Mouse (Mus musculus): ENCODE data around the gene Zfp985. TPM values are rescaled to one million over a fixed set of nuclear protein-coding genes. Genes with fewer than 3 reads are reported as not detected.
"Not testable (repeated sequence)": the region's sequence is repeated elsewhere in the genome, so short reads cannot be mapped to it uniquely, and the experiment has no call there.

Zfp985 gene
- not detected for total RNA-seq (2021)
- long read RNA-seq, experiment 1, result 0 reads
- long read RNA-seq, experiment 2, result 0 reads

DNA sequence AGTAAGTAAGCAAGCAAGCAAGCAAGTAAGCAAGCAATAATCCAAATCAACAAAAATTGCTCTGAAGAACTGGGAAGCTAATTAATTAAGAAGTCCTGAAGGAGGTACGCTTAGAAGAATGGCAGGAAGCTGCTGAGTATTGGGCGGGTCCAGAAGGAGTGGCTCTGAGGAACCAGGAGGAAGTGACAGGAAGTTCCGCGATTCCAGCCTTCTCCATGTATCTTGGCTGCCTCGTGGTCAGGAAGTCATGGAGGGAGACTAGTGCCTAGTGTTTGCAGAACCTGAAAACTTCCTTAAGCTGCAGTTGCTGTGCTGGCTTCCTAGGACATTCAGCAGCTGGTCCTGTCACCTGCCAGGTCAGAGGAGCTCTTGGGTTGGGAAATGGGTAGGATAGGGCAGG lies at the start of gene Zfp985:
TSS of gene Zfp985 (plus strand) at position 207 of the 400 bp plus-strand sequence.
- not testable (repeated sequence) for DNase-seq

DNA sequence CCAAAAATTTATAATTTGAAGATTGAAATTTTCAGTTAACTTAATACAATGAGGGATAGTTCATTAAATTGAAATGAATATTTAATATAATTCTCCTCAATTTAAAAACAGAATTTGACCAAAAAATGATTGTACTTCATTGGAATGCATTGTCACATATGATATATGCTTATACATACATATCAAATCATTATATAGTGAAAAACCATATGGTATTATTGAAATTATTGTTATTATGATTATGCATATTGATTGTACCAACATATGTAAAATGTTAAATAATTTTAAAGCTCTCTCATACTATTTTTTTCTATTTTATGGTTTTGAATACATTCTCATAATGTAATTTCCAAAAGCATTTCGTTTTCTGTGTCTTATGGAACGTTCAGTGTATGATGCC lies 43.9 kb upstream of the Zfp985 start:
- no peak for DNase-seq

DNA sequence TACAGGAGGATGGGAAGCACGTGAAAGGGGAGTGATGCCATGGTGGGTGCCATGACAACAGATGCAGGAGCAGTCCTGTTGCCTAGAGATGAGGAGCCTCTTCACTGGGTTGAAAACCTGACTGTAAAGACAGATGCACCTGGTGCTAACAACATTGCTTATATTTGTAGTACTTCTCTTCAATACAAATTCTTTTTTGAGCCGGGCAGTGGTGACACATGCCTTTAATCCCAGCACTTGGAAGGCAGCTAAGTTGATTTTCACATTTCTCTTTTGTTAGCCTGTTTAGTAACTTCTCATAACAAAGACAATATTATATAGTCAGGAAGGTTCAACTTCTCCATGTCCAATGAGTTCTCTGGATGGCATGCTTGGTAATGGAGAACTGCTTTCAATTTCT lies 34.1 kb upstream of the Zfp985 start:
- DNase-seq, result no peak

DNA sequence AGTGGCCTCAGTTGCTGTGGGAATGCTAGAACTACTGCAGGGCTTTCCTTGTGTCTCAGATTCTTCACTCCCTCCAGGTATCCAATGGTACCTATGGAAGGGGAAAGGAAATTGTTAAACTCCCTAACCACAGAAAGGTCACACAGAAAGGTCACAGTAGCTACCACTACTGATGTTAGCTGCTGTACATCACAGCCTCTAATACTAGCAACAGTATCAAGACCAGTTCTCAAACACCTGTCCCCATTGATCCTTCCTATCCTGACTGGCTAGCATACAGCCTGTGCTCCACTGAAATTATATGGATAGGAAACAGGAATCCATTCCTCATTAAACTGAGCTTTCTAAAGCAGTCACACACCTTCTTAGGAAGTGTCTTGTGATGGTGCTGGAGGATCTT lies 33.0 kb upstream of the Zfp985 start:
- no peak for DNase-seq

DNA sequence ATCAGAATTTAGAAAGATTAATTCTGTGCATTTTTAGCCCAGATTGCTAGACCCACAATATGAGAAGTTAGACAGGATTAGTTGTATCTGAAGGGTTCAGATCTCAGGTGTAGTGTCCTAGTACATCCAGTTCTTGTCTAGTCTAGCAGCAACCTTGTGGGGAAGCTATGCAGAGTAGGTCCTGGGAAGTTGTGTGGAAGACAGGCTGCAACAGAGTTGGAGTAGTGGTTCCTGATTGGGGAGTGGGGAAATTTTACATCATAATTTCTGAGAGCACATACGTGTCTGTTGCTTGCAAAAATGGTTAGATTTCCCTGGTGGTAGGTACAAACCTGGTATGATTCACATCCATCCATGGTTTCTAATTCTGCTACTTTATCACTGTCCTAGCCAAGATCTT lies 28.0 kb upstream of the Zfp985 start:
- DNase-seq, result no peak

DNA sequence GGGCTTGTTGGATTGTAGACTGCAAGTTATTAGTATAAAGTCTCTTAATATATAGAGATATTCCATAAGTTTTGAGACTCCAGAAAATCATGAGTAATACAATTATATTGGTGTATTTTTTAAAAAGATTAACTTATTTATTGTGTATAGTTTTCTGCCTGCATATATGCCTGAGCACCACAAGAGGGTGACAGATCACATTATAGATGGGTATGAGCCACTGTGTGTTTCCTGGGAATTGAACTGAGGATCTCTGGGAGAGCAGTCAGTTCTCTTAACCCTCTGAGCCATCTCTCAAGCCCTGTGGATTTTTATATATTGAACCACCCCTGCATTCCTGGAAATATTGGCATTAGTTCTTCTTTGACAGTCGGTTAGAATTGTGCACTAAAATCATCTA lies 22.7 kb upstream of the Zfp985 start:
- DNase-seq, result no peak

DNA sequence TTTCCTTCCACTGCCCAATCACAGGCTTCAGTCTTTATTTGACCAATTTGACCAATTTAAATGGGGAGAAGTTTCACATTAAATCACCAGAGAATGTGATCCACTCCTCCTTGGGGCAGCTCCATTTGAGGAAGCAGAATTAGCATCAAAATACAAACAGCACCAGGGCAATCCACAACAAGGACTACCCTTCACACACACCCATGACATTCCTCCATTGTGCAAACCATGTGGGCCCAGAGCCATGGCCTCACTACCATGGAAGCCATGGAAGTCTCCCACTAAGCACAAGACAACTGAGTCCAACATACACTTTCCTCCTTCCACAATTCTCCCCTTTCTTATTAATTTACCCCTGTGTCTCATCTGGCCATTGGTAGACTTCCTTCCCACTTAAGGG lies 17.2 kb upstream of the Zfp985 start:
- DNase-seq, result not testable (repeated sequence)

DNA sequence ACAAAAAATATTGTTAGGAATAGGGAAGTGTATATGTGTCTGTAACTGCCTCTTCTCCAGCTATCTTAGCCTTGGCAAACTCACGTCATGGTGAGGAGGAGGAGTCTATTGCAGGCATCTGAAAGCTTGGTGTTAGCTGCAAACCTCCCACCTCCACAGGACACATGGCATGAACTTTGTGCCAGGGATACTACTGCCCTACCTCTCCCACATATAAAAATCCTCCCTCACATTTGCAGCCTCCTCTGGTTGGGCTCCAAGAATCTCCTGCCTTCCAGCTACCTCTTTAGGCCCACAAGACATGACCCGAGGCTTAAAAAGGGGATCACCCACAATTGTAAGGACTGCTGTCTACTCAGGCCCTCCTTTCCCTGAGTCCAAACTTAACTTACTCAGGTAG lies 15.4 kb upstream of the Zfp985 start:
- no peak for DNase-seq

DNA sequence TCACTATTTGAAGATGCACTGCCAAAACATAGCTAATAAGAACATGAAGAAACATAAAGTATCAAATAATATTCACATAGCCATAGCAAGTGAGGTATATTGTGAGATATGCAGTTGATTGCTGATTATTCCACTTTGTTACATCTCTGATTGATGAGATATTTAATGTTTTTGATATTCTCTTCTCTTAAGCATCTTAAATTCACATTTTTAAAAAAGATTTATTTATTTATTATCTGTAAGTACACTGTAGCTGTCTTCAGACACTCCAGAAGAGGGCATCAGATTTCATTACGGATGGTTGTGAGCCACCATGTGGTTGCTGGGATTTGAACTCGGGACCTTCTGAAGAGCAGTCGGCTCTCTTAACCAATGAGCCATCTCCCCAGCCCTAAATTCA lies 13.2 kb upstream of the Zfp985 start, which contains the start of gene Gm16503:
TSS of gene Gm16503 (plus strand) at position 301 of the 400 bp plus-strand sequence.
- DNase-seq, result not testable (repeated sequence)

DNA sequence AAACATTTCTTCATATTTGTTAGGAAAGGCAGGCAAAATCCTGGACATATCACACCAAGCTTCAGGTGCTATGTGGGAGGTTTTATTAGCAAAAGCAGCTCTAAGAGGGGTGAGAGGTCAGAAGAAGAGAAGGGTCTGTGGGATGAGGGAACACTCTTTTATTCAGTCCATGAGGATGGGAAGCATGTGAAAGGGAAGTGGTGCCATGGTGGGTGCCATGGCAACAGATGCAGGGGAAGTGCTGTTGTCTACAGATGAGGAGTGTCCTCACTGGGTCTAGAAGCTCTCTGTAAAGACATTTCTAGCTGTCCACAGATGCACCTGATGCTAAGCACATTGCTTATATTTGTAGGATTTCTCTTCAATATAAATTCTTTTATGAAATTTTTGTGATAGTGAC lies 12.0 kb upstream of the Zfp985 start:
- no peak for DNase-seq

DNA sequence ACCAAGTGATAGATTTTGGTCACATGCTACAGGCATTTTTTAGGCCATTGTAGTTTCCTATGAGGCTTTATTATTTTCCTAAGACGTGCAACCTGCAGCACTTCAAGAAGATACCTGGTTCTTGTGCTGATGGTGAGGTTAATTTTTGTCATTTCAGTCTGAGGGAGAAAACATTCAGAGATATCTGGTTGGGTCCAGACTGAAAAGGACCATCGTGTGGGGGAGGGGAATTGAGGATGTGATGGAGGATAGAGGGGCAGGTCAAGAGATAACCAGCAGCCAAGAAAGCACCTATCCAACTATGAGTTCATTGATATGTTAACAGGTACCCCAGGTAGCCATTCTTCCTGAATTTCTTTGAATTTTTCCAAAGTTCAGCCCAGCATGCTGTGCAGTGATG lies 1.3 kb downstream of the Zfp985 start:
- not testable (repeated sequence) for DNase-seq

DNA sequence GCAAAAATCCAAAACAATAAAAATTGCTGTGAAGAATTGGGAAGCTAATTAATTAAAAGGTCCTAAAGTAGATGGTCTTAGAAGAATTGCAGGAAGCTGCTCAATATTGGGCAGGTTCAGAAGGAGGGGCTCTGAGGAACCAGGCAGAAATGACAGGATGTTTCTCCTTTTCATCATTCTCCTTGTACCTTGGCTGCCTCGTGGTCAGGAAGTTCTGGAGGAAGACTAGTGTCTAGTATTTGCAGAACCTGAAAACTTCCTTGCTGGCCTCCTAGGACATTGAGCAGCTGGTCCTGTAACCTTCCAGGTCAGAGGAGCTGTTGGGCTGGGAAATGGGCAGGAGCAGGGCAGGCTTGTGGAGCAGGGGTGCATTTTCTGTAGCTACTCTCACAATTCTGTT lies 3.8 kb downstream of the Zfp985 start:
- DNase-seq, result not testable (repeated sequence)

DNA sequence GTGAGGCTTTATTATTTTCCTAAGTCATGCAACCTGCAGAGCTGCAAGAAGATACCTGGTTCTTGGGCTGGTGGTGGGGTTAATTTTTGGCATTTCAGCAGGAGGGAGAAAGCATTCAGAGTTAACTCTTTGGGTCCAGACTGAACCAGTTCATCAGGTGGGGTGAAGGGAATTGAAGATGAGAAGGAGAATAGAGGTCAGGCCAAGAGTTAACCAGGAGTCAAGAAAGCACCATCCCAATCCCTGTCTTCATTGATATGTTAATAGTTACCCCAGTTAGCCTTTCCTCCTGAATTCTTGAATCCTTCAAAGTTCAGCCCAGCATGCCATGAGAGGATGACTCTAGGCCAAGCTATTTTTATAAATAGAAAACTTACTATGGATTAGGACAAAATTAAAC lies 4.9 kb downstream of the Zfp985 start:
- not testable (repeated sequence) for DNase-seq

DNA sequence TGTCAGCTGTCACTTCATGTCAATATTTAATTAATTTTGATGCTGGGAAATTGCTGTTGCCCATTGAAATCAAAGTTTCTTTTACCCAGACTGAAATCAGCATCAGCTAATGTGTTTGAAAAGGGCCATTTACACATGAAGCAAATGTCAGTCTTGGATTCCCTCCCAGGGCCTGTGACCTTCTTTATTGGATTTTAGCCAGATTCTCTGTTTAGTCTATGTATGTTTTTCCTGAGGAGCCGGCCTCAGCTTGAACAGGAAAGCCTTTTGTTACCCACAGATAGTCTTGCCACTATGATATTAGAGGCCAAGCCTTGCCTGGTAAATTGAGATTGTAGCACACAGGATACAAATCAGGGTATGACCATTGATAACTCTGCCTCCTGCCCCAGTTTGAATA lies 6.0 kb downstream of the Zfp985 start:
- DNase-seq, result not testable (repeated sequence)

DNA sequence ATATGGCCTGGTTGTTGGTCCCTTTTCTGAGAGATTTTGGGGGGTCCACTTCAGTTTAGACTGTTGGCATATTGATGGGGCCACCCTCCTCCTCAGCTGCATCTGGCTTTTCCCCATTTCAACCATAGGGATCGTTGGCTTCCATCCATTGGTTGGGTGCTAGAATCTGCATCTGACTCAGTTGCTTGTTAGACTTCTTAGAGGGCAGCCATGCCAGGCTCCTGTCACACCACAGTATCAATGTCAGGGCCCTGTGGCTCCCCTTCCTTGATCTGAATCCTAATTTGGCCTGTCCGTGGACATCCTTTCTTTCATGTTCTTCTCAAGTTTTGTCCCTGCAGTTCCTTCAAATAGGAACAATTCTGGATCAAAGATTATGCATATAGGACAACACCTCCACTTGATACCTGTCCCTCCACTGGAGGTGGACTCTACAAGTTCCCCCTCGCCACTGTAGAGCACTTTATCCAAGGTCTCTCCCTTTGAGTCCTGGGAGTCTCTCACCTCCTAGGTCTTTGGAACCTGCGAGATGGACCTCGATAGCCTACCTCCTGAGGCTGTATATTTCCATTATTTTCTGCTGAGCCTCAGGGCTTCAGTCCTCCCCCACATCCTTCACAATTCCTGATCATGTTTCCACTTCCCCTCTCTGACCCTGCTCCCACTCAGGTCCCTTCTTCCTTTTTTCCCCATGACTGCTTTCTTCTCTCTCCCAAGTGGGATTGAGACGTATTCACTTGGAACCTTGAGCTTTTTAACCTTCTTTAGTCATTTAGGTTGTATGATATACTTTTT lies 12.5 kb downstream of the Zfp985 start:
- no peak for DNase-seq

DNA sequence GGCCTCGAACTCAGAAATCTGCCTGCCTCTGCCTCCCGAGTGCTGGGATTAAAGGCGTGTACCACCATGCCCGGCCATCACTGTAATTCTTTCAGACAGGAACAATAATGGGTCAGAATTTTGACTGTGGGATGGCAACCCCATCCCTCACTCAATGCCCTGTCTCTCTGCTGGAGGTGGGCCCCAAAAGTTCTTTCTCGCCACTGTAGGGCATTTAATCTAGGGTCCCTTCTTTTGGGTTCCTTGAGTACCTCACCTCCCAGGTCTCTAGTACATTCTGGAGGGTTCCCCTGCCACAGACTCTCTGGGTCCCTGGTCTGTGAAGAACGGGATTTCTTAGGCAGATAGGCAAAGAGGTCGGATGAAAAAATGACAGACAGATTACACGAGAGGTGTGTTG lies 18.1 kb downstream of the Zfp985 start:
- DNase-seq, result not testable (repeated sequence)

DNA sequence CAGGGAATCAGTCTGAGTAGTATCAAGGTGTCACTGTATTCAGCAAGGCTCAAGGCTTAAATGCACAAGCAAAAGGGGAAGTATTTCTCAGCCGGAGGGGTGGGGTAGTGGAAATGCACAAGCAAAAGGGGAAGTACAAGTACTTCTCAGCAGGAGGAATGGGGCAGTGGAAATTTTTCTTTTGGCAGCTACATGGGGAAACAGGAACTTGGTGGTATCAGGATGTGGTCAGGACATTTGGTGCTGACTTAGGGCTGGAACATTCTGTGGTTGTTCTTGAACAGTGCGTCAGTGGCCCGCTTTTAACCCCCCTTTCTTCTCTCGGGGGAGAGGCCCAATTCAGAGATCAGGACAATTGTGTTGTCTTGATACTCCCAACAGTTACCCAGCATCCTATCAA lies 26.3 kb downstream of the Zfp985 start:
- not testable (repeated sequence) for DNase-seq

DNA sequence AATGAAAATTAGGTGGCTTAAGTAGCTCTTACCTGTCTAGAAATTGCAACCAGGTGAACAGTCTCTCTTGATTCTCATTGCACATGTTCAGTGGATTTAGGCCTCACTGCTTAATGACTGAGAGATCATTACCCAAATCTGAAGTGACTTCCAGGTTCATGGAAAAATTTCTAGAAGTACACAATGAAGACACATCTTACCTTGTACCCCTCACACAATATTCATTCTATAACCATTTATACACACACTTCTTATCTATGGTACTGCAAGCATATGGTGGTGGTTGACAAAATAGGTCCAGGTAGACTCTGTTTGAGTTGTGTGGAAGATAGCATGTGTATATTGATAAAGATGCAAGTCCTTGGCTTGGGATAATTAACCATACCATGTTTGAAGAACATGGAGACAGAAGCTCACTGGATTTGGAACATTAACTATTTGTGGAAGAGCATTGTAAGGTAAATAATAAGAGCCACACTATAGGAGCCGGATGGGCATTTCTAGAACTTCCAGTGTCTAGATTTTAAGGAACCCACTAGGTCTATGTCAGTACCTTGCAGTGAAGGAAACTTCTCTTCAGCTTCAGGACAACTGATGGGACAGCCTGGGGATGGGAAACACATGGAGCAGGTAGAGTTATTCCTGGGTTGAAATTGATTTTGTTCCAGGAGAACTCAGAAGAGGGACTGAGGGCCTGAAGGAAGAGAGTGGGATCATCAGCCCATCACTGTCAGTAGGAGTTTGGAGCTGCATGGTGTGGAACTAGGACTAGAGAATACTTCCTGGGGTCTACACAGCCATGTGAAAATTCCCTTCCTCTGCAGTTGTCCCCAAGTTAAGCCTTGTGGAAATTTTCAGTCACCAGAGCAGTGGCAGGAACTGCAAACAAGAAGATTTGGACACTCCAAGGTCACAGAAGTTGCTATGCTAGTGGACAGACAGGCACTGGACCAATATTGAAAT lies 33.7 kb downstream of the Zfp985 start:
- DNase-seq, result no peak

DNA sequence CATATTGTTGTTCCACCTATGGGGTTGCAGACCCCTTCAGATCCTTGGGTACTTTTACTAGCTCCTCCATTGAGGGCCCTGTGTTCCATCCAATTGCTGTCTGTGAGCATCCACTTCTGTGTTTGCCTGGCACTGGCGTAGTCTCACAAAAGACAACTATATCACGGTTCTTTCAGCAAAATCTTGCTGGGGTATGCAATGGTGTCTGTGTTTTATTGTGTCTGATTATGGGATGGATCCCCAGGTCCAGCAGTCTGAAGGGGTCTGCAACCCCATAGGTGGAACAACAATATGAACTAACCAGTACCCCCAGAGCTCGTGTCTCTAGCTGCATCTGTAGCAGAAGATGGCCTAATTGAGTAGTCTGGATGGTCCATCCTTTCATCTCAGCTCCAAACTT lies 41.6 kb downstream of the Zfp985 start:
- DNase-seq, result not testable (repeated sequence)

DNA sequence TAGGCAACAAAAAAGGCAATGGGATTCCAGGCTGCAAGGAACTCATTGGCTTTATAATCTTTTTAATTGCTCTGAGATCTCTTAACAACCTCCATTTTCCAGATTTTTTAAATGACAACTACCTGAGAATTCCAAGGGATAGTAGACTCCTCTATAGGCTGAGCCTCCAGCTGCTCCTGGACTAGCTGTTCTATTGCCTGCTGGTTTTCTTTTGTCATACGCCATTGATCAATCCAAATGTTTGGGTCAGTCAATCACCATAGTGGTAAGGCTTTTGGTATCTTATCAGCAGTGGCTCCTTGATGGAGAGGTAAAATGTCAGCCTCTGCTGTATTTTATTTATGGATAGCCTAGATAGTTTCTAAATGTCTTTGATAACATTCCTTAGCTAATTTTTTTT lies 44.6 kb downstream of the Zfp985 start:
- no peak for DNase-seq

DNA sequence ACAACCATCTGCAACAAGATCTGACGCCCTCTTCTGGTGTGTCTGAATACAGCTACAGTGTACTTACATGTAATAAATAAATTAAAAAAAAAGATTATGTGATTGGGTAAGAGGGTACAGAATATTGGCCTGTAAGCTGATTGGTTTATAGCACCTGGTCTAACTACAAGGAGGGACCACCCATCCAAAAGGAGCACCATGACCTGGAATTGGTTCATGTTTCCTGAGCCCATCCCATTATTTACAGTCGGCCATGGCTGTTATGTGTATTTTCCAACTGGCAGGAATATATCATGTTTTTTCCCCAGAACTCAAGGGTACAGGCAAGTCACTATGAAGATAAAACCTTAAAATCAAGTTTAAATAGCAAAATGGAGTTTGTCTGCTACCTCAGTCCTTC lies 45.8 kb downstream of the Zfp985 start:
- no peak for DNase-seq

DNA sequence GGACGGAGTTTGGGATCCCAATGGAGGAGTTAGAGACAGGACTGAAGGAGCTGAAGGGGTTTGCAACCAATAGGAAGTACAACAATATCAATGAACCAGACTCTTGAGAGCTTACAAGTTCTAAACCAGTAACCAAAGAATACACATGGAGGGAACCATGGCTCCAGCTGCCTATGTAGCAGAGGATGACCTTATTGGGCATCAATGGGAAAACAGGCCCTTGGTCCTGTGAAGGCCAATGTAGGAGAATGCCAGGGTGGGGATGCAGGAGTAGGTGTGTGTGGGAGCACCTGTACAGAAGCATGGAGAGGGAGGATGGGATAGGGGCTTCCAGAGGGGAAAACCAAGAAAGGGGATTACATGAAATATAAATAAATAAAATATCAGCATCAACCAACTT lies 48.8 kb downstream of the Zfp985 start:
- no peak for DNase-seq

DNA sequence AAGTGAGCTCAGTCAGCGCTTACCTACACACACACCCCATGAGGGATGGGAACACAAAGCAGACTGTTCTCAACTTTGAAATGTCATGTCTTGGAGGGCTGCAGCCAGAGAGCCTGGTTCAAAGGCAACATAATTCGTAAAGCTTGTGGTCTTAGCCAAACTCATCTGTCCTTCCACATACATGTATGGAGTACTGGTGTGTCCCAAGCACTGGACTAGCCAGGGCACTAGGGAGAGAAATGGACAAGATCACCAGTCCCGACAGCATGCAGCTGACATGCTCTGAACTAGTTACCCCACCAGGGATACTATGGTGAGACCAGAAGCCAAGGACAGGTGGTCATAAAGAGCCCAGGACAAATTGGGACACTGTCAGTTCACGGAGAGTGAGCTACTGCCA lies 50.7 kb downstream of the Zfp985 start:
- DNase-seq, result no peak

Data from gastrocnemius, postnatal 10 days (tissue).